In genomic region chr10:54032316-54033092, GRCm38 (mm10) we compare ENCODE assay signal across 9 mouse cellular contexts. TPM values are rescaled to one million over a fixed set of nuclear protein-coding genes. Genes with fewer than 3 reads are reported as not detected.
DNase-seq lines count a peak whose midpoint lies in the region; ATAC-seq lines count a peak whose summit lies in the region.
"Had no signal": no experiment of that assay in that cellular context is flagged by ENCODE, and none has a peak within 500 bp of the region (broad histone marks: within the 10 kb centered on the region; RNA-seq: fewer than 3 reads in every experiment).

No protein-coding gene starts in this region.

- no peak overlapping the region for H3K27ac ChIP-seq in neural tube, embryonic 15.5 days (replicated peaks)
- H3K27ac ChIP-seq: embryonic facial prominence, embryonic 13.5 days had no signal

- ATAC-seq in erythroblast, adult 5-6 weeks (replicated peaks; ENCODE audit: low FRiP score, poor library complexity, severe bottlenecking) = peak; percentile 83
- peak; percentile 55 for ATAC-seq in megakaryocyte, adult 5-6 weeks (ENCODE audit: poor library complexity, severe bottlenecking)
- no peak for ATAC-seq in neural tube, embryonic 15.5 days (ENCODE audit: low FRiP score)

- no peak overlapping the region for H3K4me2 ChIP-seq in neural tube, embryonic 15.5 days
- H3K4me2 ChIP-seq: embryonic facial prominence, embryonic 13.5 days had no signal

- no peak overlapping the region for H3K4me3 ChIP-seq in neural tube, embryonic 15.5 days (replicated peaks)
- H3K4me3 ChIP-seq: embryonic facial prominence, embryonic 13.5 days had no signal

- 91% methylated on average over 9 of the region's 9 CpGs for whole genome bisulfite sequencing in neural tube, embryonic 15.5 days

- no peak overlapping the region for H3K9ac ChIP-seq in neural tube, embryonic 15.5 days (replicated peaks)
- H3K9ac ChIP-seq: embryonic facial prominence, embryonic 13.5 days had no signal

- H3K9me3 ChIP-seq in neural tube, embryonic 15.5 days (replicated peaks) = no peaks in the 10 kb centered on the region
- H3K9me3 ChIP-seq: embryonic facial prominence, embryonic 13.5 days had no signal

- H3K4me1 ChIP-seq in neural tube, embryonic 15.5 days = no peaks in the 10 kb centered on the region
- H3K4me1 ChIP-seq: embryonic facial prominence, embryonic 13.5 days had no signal

- peak; percentile 51 for DNase-seq in gastrocnemius, adult 18-20 months (ENCODE audit: low spot score)
- DNase-seq in gastrocnemius, postnatal 4 days (ENCODE audit: low spot score in 2 of 2) = no peak
- DNase-seq in induced T-regulatory cell, adult 2 months (ENCODE audit: low read depth) = peak; percentile 69
- DNase-seq in right cerebral cortex, postnatal 36 days (ENCODE audit: low spot score in 2 of 2) = no peak
- DNase-seq in left cerebral cortex, adult 18-20 months (ENCODE audit: low spot score in 2 of 2) = no peak

- no peaks in the 10 kb centered on the region for H3K27me3 ChIP-seq in neural tube, embryonic 15.5 days (replicated peaks)
- H3K27me3 ChIP-seq: embryonic facial prominence, embryonic 13.5 days had no signal

- H3K36me3 ChIP-seq in neural tube, embryonic 15.5 days = no peaks in the 10 kb centered on the region
- H3K36me3 ChIP-seq: embryonic facial prominence, embryonic 13.5 days had no signal

RNA-seq across cellular contexts. Expression of gene Man1a, which starts 43.9 kb away (rescaled TPM):
- total RNA-seq in gastrocnemius, adult 18-20 months (2021) = 1 to 10 TPM; 7.1 to 8.9 TPM
- total RNA-seq in gastrocnemius, postnatal 4 days (2021) = 10 to 100 TPM; 23.4 to 25.8 TPM
- total RNA-seq in erythroblast, adult 5-6 weeks (2015; ENCODE audit: low replicate concordance) = 127 and 129 TPM in 2 replicates
- 163 and 164 TPM in 2 replicates for total RNA-seq in erythroblast, adult 5-6 weeks (2017; ENCODE audit: low replicate concordance)
- total RNA-seq in megakaryocyte, adult 5-6 weeks (2015) = 60.6 and 67.8 TPM in 2 replicates
- 49.5 and 51.2 TPM in 2 replicates for total RNA-seq in megakaryocyte, adult 5-6 weeks (2017)
- 10 to 100 TPM; 20.8 to 23.8 TPM for total RNA-seq in left cerebral cortex, adult 18-20 months (2021)
- 5.3 TPM in 2 replicates for polyA plus RNA-seq in neural tube, embryonic 15.5 days (2015; fragmentation: Nextera tagmentation; extraction: Ambion mirVana)

Comparison
In these comparisons a context has a peak if more than half of its experiments do, and no peak if none do; other contexts are left out.
1. DNase-seq: peak in gastrocnemius, adult 18-20 months (single experiment) and induced T-regulatory cell, adult 2 months (single experiment); none in gastrocnemius, postnatal 4 days (0 of 2), right cerebral cortex, postnatal 36 days (0 of 2) and left cerebral cortex, adult 18-20 months (0 of 2).